Mouse (Mus musculus): ENCODE measurements around the gene Rhod. TPM values are rescaled to one million over a fixed set of nuclear protein-coding genes. Genes with fewer than 3 reads are reported as not detected.

Rhod gene
- polyA plus RNA-seq, 1 experiment from 2014 or later, result 51.2 TPM

DNA sequence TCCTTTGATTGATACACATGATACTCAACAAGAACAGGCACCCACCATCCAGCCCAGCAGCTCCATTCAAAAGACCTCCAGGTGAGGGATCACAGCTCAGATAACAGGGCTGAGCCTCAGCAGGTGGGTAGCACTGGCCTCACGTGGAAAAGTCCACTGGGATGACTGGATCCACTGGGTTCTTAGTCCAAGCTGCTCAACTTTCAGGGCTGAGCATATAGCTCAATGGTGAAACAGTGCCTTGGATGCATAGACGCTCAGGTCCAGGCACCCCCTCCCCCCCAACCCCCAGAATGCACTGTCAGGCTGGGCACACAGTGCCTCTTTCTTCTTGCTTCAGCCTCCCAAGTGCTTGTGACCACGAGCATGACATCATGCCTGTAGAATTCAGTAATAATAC is 16.2 kb downstream of the Rhod start:
- H3K4me3 ChIP-seq, result no peak overlapping the region
- H3K27ac ChIP-seq, result no peak overlapping the region
- no peaks in the 10 kb centered on the region for H3K27me3 ChIP-seq
- peaks cover 73% of the 10 kb centered on the region for H3K36me3 ChIP-seq
- peaks cover 3% of the 10 kb centered on the region; the same call in 1 of the 2 replicates for H3K9me3 ChIP-seq
- no peaks in the 10 kb centered on the region for H3K4me1 ChIP-seq
- no peak for ATAC-seq (ENCODE audit: low FRiP score, low read depth)
- H3K4me2 ChIP-seq (replicated peaks), result no peak overlapping the region
- WGBS, result 82% methylated on average over 3 of the region's 3 CpGs
- H3K9ac ChIP-seq, result no peak overlapping the region

DNA sequence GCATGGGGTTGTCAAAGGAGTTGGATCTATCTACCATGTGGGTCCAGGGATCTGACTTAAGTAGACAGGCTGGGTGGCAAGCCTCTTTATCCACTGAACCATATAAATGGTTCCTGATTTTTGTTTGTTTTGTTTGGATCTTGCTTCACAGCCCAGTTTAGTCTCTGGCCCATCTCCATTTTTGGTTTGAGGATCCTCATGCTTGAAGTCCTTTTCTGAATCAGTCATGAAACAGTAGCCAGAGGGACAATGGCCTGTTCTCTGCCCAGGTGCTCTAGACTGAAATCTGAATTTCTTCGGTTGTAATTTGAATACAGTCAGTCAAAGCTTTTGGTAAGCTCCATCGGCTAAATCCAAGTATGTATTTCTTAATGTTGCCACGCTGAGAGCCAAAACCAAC is 16.7 kb downstream of the Rhod start:
- Histone ChIP-seq H3K9me3 (peaks cover 3% of the 10 kb centered on the region; the same call in 1 of the 2 replicates), H3K4me2 (replicated peaks) (no peak overlapping the region), H3K27me3 (no peaks in the 10 kb centered on the region), H3K27ac (no peak overlapping the region), H3K4me3 (no peak overlapping the region), H3K9ac (no peak overlapping the region), H3K4me1 (no peaks in the 10 kb centered on the region), H3K36me3 (peaks cover 69% of the 10 kb centered on the region)
- WGBS, result 96% methylated on average over 3 of the region's 3 CpGs
- no peak for ATAC-seq (ENCODE audit: low FRiP score, low read depth)

- 80% methylated on average over 8 of the region's 8 CpGs for WGBS
- H3K27ac ChIP-seq, result no peak overlapping the region
- peaks cover 3% of the 10 kb centered on the region; the same call in 1 of the 2 replicates for H3K9me3 ChIP-seq
- H3K4me3 ChIP-seq, result no peak overlapping the region
- H3K36me3 ChIP-seq, result peaks cover 47% of the 10 kb centered on the region
- H3K4me1 ChIP-seq, result no peaks in the 10 kb centered on the region
- no peak overlapping the region for H3K4me2 ChIP-seq (replicated peaks)
- H3K27me3 ChIP-seq, result no peaks in the 10 kb centered on the region
- ATAC-seq (ENCODE audit: low FRiP score, low read depth), result no peak
- no peak overlapping the region for H3K9ac ChIP-seq
These were observed 18.9 kb downstream of the Rhod start for GRCm38 (mm10) chr19:4420153-4420910.

GRCm38 (mm10) chr19:4419711-4420110 is 19.5 kb downstream of the Rhod start:
- no peak for ATAC-seq (ENCODE audit: low FRiP score, low read depth)
- no peaks in the 10 kb centered on the region for H3K4me1 ChIP-seq
- no peaks in the 10 kb centered on the region for H3K27me3 ChIP-seq
- WGBS, result 92% methylated on average over 5 of the region's 5 CpGs
- H3K9me3 ChIP-seq, result peaks cover 3% of the 10 kb centered on the region; the same call in 1 of the 2 replicates
- no peak overlapping the region for H3K9ac ChIP-seq
- H3K27ac ChIP-seq, result no peak overlapping the region
- no peak overlapping the region for H3K4me3 ChIP-seq
- H3K36me3 ChIP-seq, result peaks cover 41% of the 10 kb centered on the region
- no peak overlapping the region for H3K4me2 ChIP-seq (replicated peaks)

DNA sequence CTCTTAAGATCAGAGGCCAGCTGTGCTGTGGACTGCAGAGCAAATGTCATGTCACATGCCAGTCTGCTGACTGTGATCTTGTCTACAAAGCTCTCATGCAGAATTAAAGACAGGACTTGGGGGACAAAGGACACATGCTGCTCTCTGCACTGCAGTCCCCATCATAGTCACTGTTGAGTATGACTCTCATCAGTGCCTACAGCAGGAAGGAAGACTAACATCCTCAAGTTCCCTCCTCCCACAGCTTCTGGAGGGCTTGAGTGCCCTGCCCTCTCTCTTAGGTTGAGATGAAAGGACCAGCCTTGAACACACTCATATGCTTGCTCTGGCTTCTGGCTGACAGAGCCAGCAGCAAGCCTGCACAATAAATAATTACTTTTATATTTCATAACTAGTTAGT is 21.5 kb downstream of the Rhod start:
- Histone ChIP-seq H3K4me2 (replicated peaks) (no peak overlapping the region), H3K9me3 (peaks cover 3% of the 10 kb centered on the region; the same call in 1 of the 2 replicates), H3K4me3 (no peak overlapping the region), H3K4me1 (no peaks in the 10 kb centered on the region), H3K27ac (no peak overlapping the region), H3K36me3 (peaks cover 27% of the 10 kb centered on the region), H3K27me3 (no peaks in the 10 kb centered on the region), H3K9ac (no peak overlapping the region)
- no peak for ATAC-seq (ENCODE audit: low FRiP score, low read depth)

DNA sequence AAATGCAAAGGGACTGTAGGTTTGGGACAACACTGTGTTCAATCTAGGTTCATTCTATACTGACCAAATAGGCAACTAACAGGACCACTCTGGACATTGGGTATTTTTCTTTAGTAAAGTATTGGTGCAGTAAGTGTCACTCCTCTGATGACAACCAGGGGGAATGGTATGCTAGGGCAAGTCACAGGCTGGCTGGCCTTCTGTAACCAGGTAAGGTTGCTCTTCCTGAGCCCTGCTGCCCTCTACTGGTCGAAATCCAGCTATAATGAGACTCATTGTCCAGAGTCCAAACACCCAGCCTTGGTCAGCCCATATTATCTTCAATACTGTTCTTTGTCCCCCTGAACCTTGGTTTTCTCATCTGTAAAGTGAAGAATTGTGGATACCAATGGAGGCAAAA is 22.0 kb downstream of the Rhod start:
- no peak overlapping the region for H3K4me3 ChIP-seq
- no peak overlapping the region for H3K9ac ChIP-seq
- no peak overlapping the region for H3K27ac ChIP-seq
- 0% methylated on average over 1 of the region's 1 CpGs for WGBS
- H3K9me3 ChIP-seq, result peaks cover 3% of the 10 kb centered on the region; the same call in 1 of the 2 replicates
- H3K4me1 ChIP-seq, result no peaks in the 10 kb centered on the region
- peaks cover 22% of the 10 kb centered on the region for H3K36me3 ChIP-seq
- 0 out of 2 replicates have a peak, but pooled peaks have one; percentile 54 for ATAC-seq (ENCODE audit: low FRiP score, low read depth)
- no peaks in the 10 kb centered on the region for H3K27me3 ChIP-seq
- no peak overlapping the region for H3K4me2 ChIP-seq (replicated peaks)

GRCm38 (mm10) chr19:4414631-4415030 is 24.6 kb downstream of the Rhod start:
- 68% methylated on average over 1 of the region's 1 CpGs for WGBS
- Histone ChIP-seq H3K36me3 (peaks cover 4% of the 10 kb centered on the region; the same call in 1 of the 2 replicates), H3K27me3 (no peaks in the 10 kb centered on the region), H3K9me3 (no peaks in the 10 kb centered on the region), H3K27ac (no peak overlapping the region), H3K4me2 (replicated peaks) (no peak overlapping the region), H3K9ac (no peak overlapping the region), H3K4me3 (no peak overlapping the region), H3K4me1 (no peaks in the 10 kb centered on the region)
- no peak for ATAC-seq (ENCODE audit: low FRiP score, low read depth)

GRCm38 (mm10) chr19:4409062-4409461 is 30.2 kb downstream of the Rhod start:
- Histone ChIP-seq H3K27me3 (no peaks in the 10 kb centered on the region), H3K9me3 (no peaks in the 10 kb centered on the region), H3K27ac (no peak overlapping the region), H3K4me1 (no peaks in the 10 kb centered on the region), H3K36me3 (peaks cover 4% of the 10 kb centered on the region; the same call in 1 of the 2 replicates), H3K4me2 (replicated peaks) (no peak overlapping the region), H3K4me3 (no peak overlapping the region), H3K9ac (no peak overlapping the region)
- WGBS, result 57% methylated on average over 2 of the region's 2 CpGs
- ATAC-seq (ENCODE audit: low FRiP score, low read depth), result no peak

- H3K4me1 ChIP-seq, result no peaks in the 10 kb centered on the region
- H3K9ac ChIP-seq, result no peak overlapping the region
- H3K4me3 ChIP-seq, result no peak overlapping the region
- H3K27ac ChIP-seq, result no peak overlapping the region
- no peaks in the 10 kb centered on the region for H3K9me3 ChIP-seq
- H3K4me2 ChIP-seq (replicated peaks), result no peak overlapping the region
- ATAC-seq (ENCODE audit: low FRiP score, low read depth), result no peak
- no peaks in the 10 kb centered on the region for H3K27me3 ChIP-seq
- H3K36me3 ChIP-seq, result no peaks in the 10 kb centered on the region; the same call in none of the 2 replicates
- WGBS, result 88% methylated on average over 2 of the region's 2 CpGs
These were observed 34.4 kb downstream of the Rhod start for GRCm38 (mm10) chr19:4404840-4405239.

GRCm38 (mm10) chr19:4398959-4399358 is 40.3 kb downstream of the Rhod start:
- 75% methylated on average over 4 of the region's 4 CpGs for WGBS
- Histone ChIP-seq H3K4me2 (replicated peaks) (peak overlapping the region; percentile 82), H3K9me3 (no peaks in the 10 kb centered on the region), H3K9ac (no peak overlapping the region), H3K4me1 (peaks cover 13% of the 10 kb centered on the region), H3K27me3 (no peaks in the 10 kb centered on the region), H3K27ac (peak overlapping the region; percentile 90; the same call in 1 of the 2 replicates), H3K4me3 (peak overlapping the region; percentile 99; the same call in 1 of the 2 replicates), H3K36me3 (no peaks in the 10 kb centered on the region; the same call in none of the 2 replicates)
- ATAC-seq (ENCODE audit: low FRiP score, low read depth), result no peak

GRCm38 (mm10) chr19:4398630-4398948 is 40.6 kb downstream of the Rhod start:
- peaks cover 15% of the 10 kb centered on the region for H3K4me1 ChIP-seq
- peak overlapping the region; percentile 82 for H3K4me2 ChIP-seq (replicated peaks)
- peak overlapping the region; percentile 99 for H3K4me3 ChIP-seq
- H3K27me3 ChIP-seq, result no peaks in the 10 kb centered on the region
- no peaks in the 10 kb centered on the region; the same call in none of the 2 replicates for H3K36me3 ChIP-seq
- peak overlapping the region; percentile 86 for H3K9ac ChIP-seq
- no peaks in the 10 kb centered on the region for H3K9me3 ChIP-seq
- peak overlapping the region; percentile 90 for H3K27ac ChIP-seq
- 26% methylated on average over 8 of the region's 8 CpGs for WGBS
- ATAC-seq (ENCODE audit: low FRiP score, low read depth), result no peak

- peak; percentile 10 for ATAC-seq (ENCODE audit: low FRiP score, low read depth)
- H3K27ac ChIP-seq, result peak within 1 kb of the TSS; percentile 90
- H3K36me3 ChIP-seq, result no peaks in the 10 kb centered on the region; the same call in 1 of the 2 replicates
- H3K4me3 ChIP-seq, result peak within 1 kb of the TSS; percentile 99
- WGBS, result 1% methylated on average over 79 of the region's 82 CpGs
- H3K4me1 ChIP-seq, result peaks cover 20% of the 10 kb centered on the region
- peak within 1 kb of the TSS; percentile 82 for H3K4me2 ChIP-seq (replicated peaks)
- H3K27me3 ChIP-seq, result no peaks in the 10 kb centered on the region
- no peaks in the 10 kb centered on the region for H3K9me3 ChIP-seq
- H3K9ac ChIP-seq, result peak within 1 kb of the TSS; percentile 86
These were observed 41.2 kb downstream of the Rhod start, which contains the start of gene Kdm2a for GRCm38 (mm10) chr19:4397798-4398629. Gene Kdm2a (minus strand): TSS chr19:4398285.

All from limb, embryonic 13.5 days (tissue).